Mouse (Mus musculus) NIH3T3 (cell line): ENCODE data around the gene Hadhb.

Experiments
- DNase-seq: peaks from one replicate; pipeline ENCODE4 v3.0.0-alpha.2; 2012; ENCODE audit warnings: low read depth

Gene Hadhb

GRCm38 (mm10) chr5:30154474-30155394, at the start of gene Hadhb, which contains the start of gene Hadha:
Gene Hadhb (plus strand): TSS chr5:30155248.
Gene Hadha (minus strand): TSS chr5:30155162.
- DNase-seq = peak; percentile 95

GRCm38 (mm10) chr5:30105668-30106300, 49.3 kb upstream of the Hadhb start, which contains the start of gene 3110082J24Rik:
Gene 3110082J24Rik (minus strand): TSS chr5:30106086.
- no peak for DNase-seq

- DNase-seq = no peak
Measured at GRCm38 (mm10) chr5:30106756-30107155, 48.3 kb upstream of the Hadhb start.

GRCm38 (mm10) chr5:30107186-30107585, 47.9 kb upstream of the Hadhb start:
- DNase-seq = no peak

GRCm38 (mm10) chr5:30107611-30108041, 47.4 kb upstream of the Hadhb start:
- no peak for DNase-seq

- DNase-seq = no peak
Measured at GRCm38 (mm10) chr5:30108233-30108632, 46.8 kb upstream of the Hadhb start.

GRCm38 (mm10) chr5:30109899-30110298, 45.1 kb upstream of the Hadhb start:
- DNase-seq = no peak

- no peak for DNase-seq
Measured at GRCm38 (mm10) chr5:30110371-30111060, 44.5 kb upstream of the Hadhb start.

- no peak for DNase-seq
Measured at GRCm38 (mm10) chr5:30111126-30111525, 43.9 kb upstream of the Hadhb start.

GRCm38 (mm10) chr5:30111771-30112170, 43.3 kb upstream of the Hadhb start:
- DNase-seq = no peak

GRCm38 (mm10) chr5:30112533-30113068, 42.4 kb upstream of the Hadhb start:
- no peak for DNase-seq

- no peak for DNase-seq
Measured at GRCm38 (mm10) chr5:30113881-30114760, 40.9 kb upstream of the Hadhb start.

- DNase-seq = no peak
Measured at GRCm38 (mm10) chr5:30114761-30115140, 40.3 kb upstream of the Hadhb start.

GRCm38 (mm10) chr5:30115718-30116117, 39.3 kb upstream of the Hadhb start:
- DNase-seq = no peak

GRCm38 (mm10) chr5:30118018-30118417, 37.0 kb upstream of the Hadhb start:
- DNase-seq = no peak

- DNase-seq = no peak
Measured at GRCm38 (mm10) chr5:30119163-30119562, 35.9 kb upstream of the Hadhb start.

GRCm38 (mm10) chr5:30120106-30120505, 34.9 kb upstream of the Hadhb start:
- DNase-seq = no peak

GRCm38 (mm10) chr5:30122481-30122880, 32.6 kb upstream of the Hadhb start:
- no peak for DNase-seq

- DNase-seq = peak; percentile 57
Measured at GRCm38 (mm10) chr5:30125587-30125986, 29.5 kb upstream of the Hadhb start.

- peak; percentile 80 for DNase-seq
Measured at GRCm38 (mm10) chr5:30126756-30127155, 28.3 kb upstream of the Hadhb start.

- no peak for DNase-seq
Measured at GRCm38 (mm10) chr5:30127921-30128597, 27.0 kb upstream of the Hadhb start.
